Mouse (Mus musculus) megakaryocyte-erythroid progenitor cell, adult 5 weeks (primary cell): ENCODE results near the gene Ugt2b5. TPM values are rescaled to one million over a fixed set of nuclear protein-coding genes. Genes with fewer than 3 reads are reported as not detected.

Experiments used
- polyA plus RNA-seq: library from polyadenylated mRNA; stranded (reverse); fragments of >175 nt; gene quantifications from 2 replicates; pipeline ENCODE4 v1.2.3, GENCODE M21; 2012

The Ugt2b5 gene
- polyA plus RNA-seq = not detected in 2 replicates

DNA sequence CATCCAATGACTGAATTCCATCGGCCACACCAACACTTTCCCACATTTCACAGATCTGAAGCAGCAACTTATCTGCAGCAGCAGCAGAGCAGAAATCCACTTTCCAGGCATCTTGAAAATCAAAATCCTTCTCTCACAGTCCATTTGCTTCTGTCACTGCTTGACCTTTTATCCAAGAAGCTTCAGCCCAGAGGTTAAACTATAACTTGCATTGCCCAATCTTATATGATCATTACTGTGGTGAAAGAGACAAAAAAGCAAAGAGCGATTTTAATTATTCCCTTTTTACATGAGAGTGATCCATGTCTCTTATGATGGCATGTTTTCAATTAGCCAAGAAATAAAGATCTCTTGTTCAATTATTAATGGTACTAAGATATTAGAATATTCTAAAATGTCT, at the start of gene Ugt2b5:
Gene Ugt2b5 (minus strand): TSS at position 123 of the 400 bp plus-strand sequence.

DNA sequence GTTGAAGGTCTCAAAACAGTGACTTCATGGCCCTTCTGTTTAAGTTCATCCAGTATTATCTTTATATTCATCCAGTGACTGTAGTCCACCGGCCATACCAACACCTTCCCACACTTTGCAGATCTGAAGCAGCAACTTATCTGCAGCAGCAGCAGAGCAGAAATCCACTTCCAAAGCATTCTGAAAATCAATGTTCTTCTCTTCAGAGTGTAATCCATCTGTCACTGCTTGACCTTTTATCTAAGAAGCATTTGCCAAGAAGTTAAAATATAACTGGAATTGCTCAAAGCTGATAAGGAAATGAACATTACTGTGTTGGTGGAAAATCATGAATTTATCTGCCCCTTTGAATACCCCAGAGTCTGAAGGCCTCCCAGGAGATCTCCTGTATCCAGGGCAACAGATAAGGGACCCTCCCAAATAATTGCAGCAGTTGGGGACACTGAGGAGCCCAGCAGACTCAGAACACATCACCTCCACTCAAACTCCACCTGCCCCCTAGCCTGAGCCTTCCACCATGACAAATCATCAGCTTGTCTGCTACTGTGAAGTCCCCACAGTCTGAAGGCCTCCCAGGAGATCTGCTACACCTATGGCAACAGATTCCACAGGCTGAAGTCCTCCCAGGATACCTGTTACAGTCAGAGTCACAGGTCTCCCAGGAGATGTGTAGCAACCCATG, 47.6 kb downstream of the Ugt2b5 start, which contains the start of gene Ugt2b36:
Gene Ugt2b36 (minus strand): TSS at position 210 of the 682 bp plus-strand sequence.

Other genes starting within 250 kb of the Ugt2b5 start
- gene Ugt2b34, start 233.4 kb downstream of the Ugt2b5 start, polyA plus RNA-seq = not detected in 2 replicates
- 0.02 TPM in 1 of 2 replicates, not detected in the other for gene Ugt2b1, start 213.8 kb downstream of the Ugt2b5 start, polyA plus RNA-seq
- gene Ugt2b35, start 139.5 kb downstream of the Ugt2b5 start, polyA plus RNA-seq = not detected in 2 replicates
- gene Ugt2b36, start 47.8 kb downstream of the Ugt2b5 start, polyA plus RNA-seq = not detected in 2 replicates
- gene Ugt2b37, start 114.5 kb upstream of the Ugt2b5 start, polyA plus RNA-seq = not detected in 2 replicates
- gene Ugt2a3, start 196.9 kb upstream of the Ugt2b5 start, polyA plus RNA-seq = not detected in 2 replicates